Mouse (Mus musculus): ENCODE measurements around the gene Mtfr1l.

DNA sequence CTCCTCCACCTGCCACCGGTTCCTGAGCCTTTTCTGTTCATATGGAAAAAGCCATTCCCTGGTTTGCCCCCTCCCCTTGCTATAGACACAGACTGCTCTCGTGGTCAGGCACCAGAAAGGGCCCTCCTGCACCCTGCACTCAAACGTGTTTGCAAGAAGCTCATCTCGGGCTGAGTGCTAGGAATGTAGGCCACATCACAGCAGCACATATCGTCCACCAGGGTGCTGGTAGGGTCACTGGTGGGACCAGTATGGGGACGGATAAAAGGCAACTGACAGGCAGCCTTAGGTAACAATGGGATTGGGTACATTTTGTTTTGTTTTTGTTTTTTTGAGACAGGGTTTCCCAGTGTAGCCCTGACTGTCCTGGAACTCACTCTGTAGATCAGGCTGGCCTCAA lies 53.9 kb downstream of the Mtfr1l start:
- TF ChIP-seq EP300 (IDR thresholded peaks at IDR 0.05; ENCODE audit: low read depth) (no peak), CTCF (IDR thresholded peaks at IDR 0.05; ENCODE audit: low read depth) (no peak)

Measured in liver, postnatal 0 days (tissue).